Mouse (Mus musculus): ENCODE measurements at regions not wholly inside any gene's neighbourhood (a gene's known extent, or its start where the extent isn't known, plus 50 kb on each side); places are given as distances from the start of the nearest gene placed in this dataset.

DNA sequence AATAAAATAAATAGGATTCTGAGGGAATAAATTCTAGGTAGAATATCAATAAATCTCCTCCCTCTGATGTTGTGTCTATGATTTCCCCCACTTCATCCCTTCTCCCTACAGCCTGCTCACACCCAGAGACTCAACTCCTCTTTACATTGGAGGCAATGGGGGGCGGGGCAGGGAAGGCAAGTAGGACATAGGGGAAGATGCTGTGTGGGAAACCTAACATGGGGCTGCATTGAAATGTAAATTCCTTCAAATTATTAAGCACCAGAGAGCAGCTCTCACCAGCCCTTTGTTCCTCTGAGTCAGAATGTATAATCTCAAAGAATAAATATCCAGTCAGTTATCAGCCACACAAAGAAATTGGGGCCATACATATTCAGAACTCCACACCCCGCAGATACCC is 91.6 kb downstream of the Nuf2 start:
- 80% methylated on average over 2 of the region's 2 CpGs for WGBS
- Histone ChIP-seq H3K9ac (ENCODE audit: low read length) (no peak overlapping the region), H3K4me3 (ENCODE audit: low read depth, low read length) (no peak overlapping the region), H3K9me3 (ENCODE audit: control insufficient read depth, low read length) (no peaks in the 10 kb centered on the region), H3K27ac (replicated peaks; ENCODE audit: low read depth, low read length) (no peak overlapping the region), H3K4me1 (ENCODE audit: control insufficient read depth, insufficient read depth, low read length) (no peaks in the 10 kb centered on the region), H3K4me2 (ENCODE audit: low read depth, severe bottlenecking) (no peak overlapping the region), H3K36me3 (ENCODE audit: control insufficient read depth, insufficient read depth, low read length) (no peaks in the 10 kb centered on the region), H3K27me3 (ENCODE audit: control insufficient read depth, insufficient read depth, low read length) (no peaks in the 10 kb centered on the region)
- DNase-seq (ENCODE audit: low spot score) (no peak), ATAC-seq (ENCODE audit: insufficient number of reproducible peaks, low FRiP score, low TSS enrichment, low read depth) (no peak)

DNA sequence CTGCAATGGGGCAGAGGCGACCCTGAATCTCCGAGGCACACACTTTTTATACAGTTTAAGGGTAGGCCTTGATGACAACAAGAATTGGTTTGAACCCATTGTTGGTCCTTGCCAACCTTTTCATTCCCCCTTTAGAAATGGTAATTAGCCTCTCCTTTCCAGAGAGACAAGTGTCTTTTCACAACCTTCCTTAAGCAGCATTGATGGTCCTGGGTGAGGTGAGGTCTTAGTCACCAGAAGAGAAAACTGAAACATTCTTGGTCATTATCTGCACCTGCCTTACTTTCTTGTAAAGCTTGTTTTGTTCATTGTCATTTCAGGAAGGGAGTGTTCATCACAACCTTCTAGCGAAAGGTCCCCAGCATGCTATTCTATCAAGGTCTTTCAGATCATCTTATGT is 93.3 kb downstream of the Nuf2 start:
- DNase-seq (ENCODE audit: low spot score) (no peak), ATAC-seq (ENCODE audit: insufficient number of reproducible peaks, low FRiP score, low TSS enrichment, low read depth) (no peak)
- H3K27ac ChIP-seq (replicated peaks; ENCODE audit: low read depth, low read length), result no peak overlapping the region
- WGBS, result 79% methylated on average over 3 of the region's 3 CpGs
- no peak overlapping the region for H3K9ac ChIP-seq (ENCODE audit: low read length)
- H3K4me1 ChIP-seq (ENCODE audit: control insufficient read depth, insufficient read depth, low read length), result no peaks in the 10 kb centered on the region
- no peak overlapping the region for H3K4me2 ChIP-seq (ENCODE audit: low read depth, severe bottlenecking)
- H3K27me3 ChIP-seq (ENCODE audit: control insufficient read depth, insufficient read depth, low read length), result no peaks in the 10 kb centered on the region
- H3K4me3 ChIP-seq (ENCODE audit: low read depth, low read length), result no peak overlapping the region
- no peaks in the 10 kb centered on the region for H3K36me3 ChIP-seq (ENCODE audit: control insufficient read depth, insufficient read depth, low read length)
- no peaks in the 10 kb centered on the region for H3K9me3 ChIP-seq (ENCODE audit: control insufficient read depth, low read length)

- H3K4me2 ChIP-seq (ENCODE audit: low read depth, severe bottlenecking), result no peak overlapping the region
- WGBS, result 64% methylated on average over 3 of the region's 3 CpGs
- H3K27me3 ChIP-seq (ENCODE audit: control insufficient read depth, insufficient read depth, low read length), result no peaks in the 10 kb centered on the region
- no peak for DNase-seq (ENCODE audit: low spot score)
- no peaks in the 10 kb centered on the region for H3K9me3 ChIP-seq (ENCODE audit: control insufficient read depth, low read length)
- no peaks in the 10 kb centered on the region for H3K36me3 ChIP-seq (ENCODE audit: control insufficient read depth, insufficient read depth, low read length)
- H3K27ac ChIP-seq (replicated peaks; ENCODE audit: low read depth, low read length), result no peak overlapping the region
- H3K4me1 ChIP-seq (ENCODE audit: control insufficient read depth, insufficient read depth, low read length), result no peaks in the 10 kb centered on the region
- H3K4me3 ChIP-seq (ENCODE audit: low read depth, low read length), result no peak overlapping the region
- ATAC-seq (ENCODE audit: insufficient number of reproducible peaks, low FRiP score, low TSS enrichment, low read depth), result no peak
- no peak overlapping the region for H3K9ac ChIP-seq (ENCODE audit: low read length)
These were observed 108.9 kb downstream of the Nuf2 start for GRCm38 (mm10) chr1:169422408-169422807.

- ATAC-seq (ENCODE audit: insufficient number of reproducible peaks, low FRiP score, low TSS enrichment, low read depth) (no peak), DNase-seq (ENCODE audit: low spot score) (no peak)
- no peaks in the 10 kb centered on the region for H3K9me3 ChIP-seq (ENCODE audit: control insufficient read depth, low read length)
- 38% methylated on average over 1 of the region's 1 CpGs for WGBS
- H3K4me2 ChIP-seq (ENCODE audit: low read depth, severe bottlenecking), result no peak overlapping the region
- H3K4me1 ChIP-seq (ENCODE audit: control insufficient read depth, insufficient read depth, low read length), result no peaks in the 10 kb centered on the region
- no peaks in the 10 kb centered on the region for H3K27me3 ChIP-seq (ENCODE audit: control insufficient read depth, insufficient read depth, low read length)
- H3K4me3 ChIP-seq (ENCODE audit: low read depth, low read length), result no peak overlapping the region
- no peak overlapping the region for H3K27ac ChIP-seq (replicated peaks; ENCODE audit: low read depth, low read length)
- H3K36me3 ChIP-seq (ENCODE audit: control insufficient read depth, insufficient read depth, low read length), result no peaks in the 10 kb centered on the region
- H3K9ac ChIP-seq (ENCODE audit: low read length), result no peak overlapping the region
These were observed 109.6 kb downstream of the Nuf2 start for GRCm38 (mm10) chr1:169421671-169422070.

DNA sequence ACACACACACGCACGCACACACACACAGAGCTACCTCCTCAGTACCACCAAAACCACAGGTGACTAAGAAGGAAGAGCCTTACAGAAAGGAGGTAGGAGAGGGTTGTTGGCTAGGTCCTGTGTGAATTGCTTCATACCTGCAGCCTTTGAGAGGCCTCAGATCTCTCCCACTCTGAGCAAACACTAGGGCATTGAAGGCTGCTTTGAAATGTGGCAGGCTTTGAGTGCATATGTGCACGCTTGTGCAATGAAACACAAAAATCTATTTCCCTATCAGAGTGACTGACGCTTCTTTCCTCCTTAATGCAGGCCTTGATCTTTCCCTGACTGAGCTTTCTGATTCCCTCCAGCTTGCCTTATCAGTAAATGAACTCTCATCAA is 112.6 kb downstream of the Nuf2 start:
- Histone ChIP-seq H3K9me3 (ENCODE audit: control insufficient read depth, low read length) (no peaks in the 10 kb centered on the region), H3K4me2 (ENCODE audit: low read depth, severe bottlenecking) (no peak overlapping the region), H3K9ac (ENCODE audit: low read length) (no peak overlapping the region), H3K36me3 (ENCODE audit: control insufficient read depth, insufficient read depth, low read length) (no peaks in the 10 kb centered on the region), H3K27ac (replicated peaks; ENCODE audit: low read depth, low read length) (no peak overlapping the region), H3K4me3 (ENCODE audit: low read depth, low read length) (no peak overlapping the region), H3K4me1 (ENCODE audit: control insufficient read depth, insufficient read depth, low read length) (no peaks in the 10 kb centered on the region), H3K27me3 (ENCODE audit: control insufficient read depth, insufficient read depth, low read length) (no peaks in the 10 kb centered on the region)
- 68% methylated on average over 4 of the region's 4 CpGs for WGBS
- DNase-seq (ENCODE audit: low spot score) (no peak), ATAC-seq (ENCODE audit: insufficient number of reproducible peaks, low FRiP score, low TSS enrichment, low read depth) (no peak)

GRCm38 (mm10) chr1:169417979-169418664 is 113.1 kb downstream of the Nuf2 start:
- no peaks in the 10 kb centered on the region for H3K27me3 ChIP-seq (ENCODE audit: control insufficient read depth, insufficient read depth, low read length)
- no peak overlapping the region for H3K9ac ChIP-seq (ENCODE audit: low read length)
- ATAC-seq (ENCODE audit: insufficient number of reproducible peaks, low FRiP score, low TSS enrichment, low read depth) (no peak), DNase-seq (ENCODE audit: low spot score) (peak; percentile 30)
- no peak overlapping the region for H3K4me3 ChIP-seq (ENCODE audit: low read depth, low read length)
- no peak overlapping the region for H3K4me2 ChIP-seq (ENCODE audit: low read depth, severe bottlenecking)
- WGBS, result 30% methylated on average over 10 of the region's 10 CpGs
- no peaks in the 10 kb centered on the region for H3K36me3 ChIP-seq (ENCODE audit: control insufficient read depth, insufficient read depth, low read length)
- no peak overlapping the region for H3K27ac ChIP-seq (replicated peaks; ENCODE audit: low read depth, low read length)
- no peaks in the 10 kb centered on the region for H3K4me1 ChIP-seq (ENCODE audit: control insufficient read depth, insufficient read depth, low read length)
- no peaks in the 10 kb centered on the region for H3K9me3 ChIP-seq (ENCODE audit: control insufficient read depth, low read length)

DNA sequence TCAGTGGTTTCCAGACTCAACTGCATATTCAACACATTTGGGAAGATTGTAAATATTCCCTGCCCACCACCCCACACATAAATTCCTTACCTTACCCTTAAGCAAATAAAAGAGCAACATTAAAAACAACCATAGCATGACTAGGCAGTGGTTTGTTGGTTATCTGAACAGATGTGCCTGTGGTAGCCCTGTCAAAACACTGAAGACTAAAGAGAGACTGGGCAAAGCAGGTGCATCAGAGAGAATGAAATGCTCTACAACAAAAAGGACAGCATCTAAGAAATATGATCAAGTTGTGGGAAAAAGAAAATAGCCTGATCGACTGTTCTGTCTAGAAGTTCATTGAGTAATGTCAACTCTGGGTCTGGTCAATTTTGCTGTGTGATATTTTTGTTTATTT is 114.6 kb downstream of the Nuf2 start:
- WGBS, result 85% methylated on average over 1 of the region's 1 CpGs
- H3K27ac ChIP-seq (replicated peaks; ENCODE audit: low read depth, low read length), result no peak overlapping the region
- H3K4me3 ChIP-seq (ENCODE audit: low read depth, low read length), result no peak overlapping the region
- H3K9me3 ChIP-seq (ENCODE audit: control insufficient read depth, low read length), result no peaks in the 10 kb centered on the region
- H3K9ac ChIP-seq (ENCODE audit: low read length), result no peak overlapping the region
- H3K4me1 ChIP-seq (ENCODE audit: control insufficient read depth, insufficient read depth, low read length), result no peaks in the 10 kb centered on the region
- ATAC-seq (ENCODE audit: insufficient number of reproducible peaks, low FRiP score, low TSS enrichment, low read depth) (no peak), DNase-seq (ENCODE audit: low spot score) (no peak)
- H3K4me2 ChIP-seq (ENCODE audit: low read depth, severe bottlenecking), result no peak overlapping the region
- no peaks in the 10 kb centered on the region for H3K36me3 ChIP-seq (ENCODE audit: control insufficient read depth, insufficient read depth, low read length)
- H3K27me3 ChIP-seq (ENCODE audit: control insufficient read depth, insufficient read depth, low read length), result no peaks in the 10 kb centered on the region

DNA sequence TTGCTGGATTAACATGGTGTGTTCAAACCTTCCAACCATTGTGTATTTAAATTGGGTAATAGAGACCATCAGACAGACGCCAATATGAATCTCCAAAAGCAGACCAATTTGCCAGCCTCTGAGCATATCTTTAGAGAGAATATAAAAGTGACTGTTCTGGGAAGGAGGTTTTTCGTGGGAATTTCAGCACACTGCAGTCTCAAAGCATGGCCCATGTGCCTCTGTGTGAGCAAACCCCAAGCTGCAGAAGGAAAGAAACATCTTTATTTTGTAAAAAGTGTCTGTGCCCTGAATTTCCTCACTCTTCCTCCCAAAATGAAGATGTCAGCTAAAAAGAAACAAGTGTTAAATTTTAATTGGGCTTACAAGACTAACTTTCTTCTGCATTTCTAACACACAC is 123.1 kb downstream of the Nuf2 start:
- H3K4me3 ChIP-seq (ENCODE audit: low read depth, low read length), result no peak overlapping the region
- no peaks in the 10 kb centered on the region for H3K36me3 ChIP-seq (ENCODE audit: control insufficient read depth, insufficient read depth, low read length)
- no peaks in the 10 kb centered on the region for H3K9me3 ChIP-seq (ENCODE audit: control insufficient read depth, low read length)
- no peaks in the 10 kb centered on the region for H3K27me3 ChIP-seq (ENCODE audit: control insufficient read depth, insufficient read depth, low read length)
- DNase-seq (ENCODE audit: low spot score) (no peak), ATAC-seq (ENCODE audit: insufficient number of reproducible peaks, low FRiP score, low TSS enrichment, low read depth) (no peak)
- WGBS, result 71% methylated on average over 2 of the region's 2 CpGs
- no peak overlapping the region for H3K27ac ChIP-seq (replicated peaks; ENCODE audit: low read depth, low read length)
- no peak overlapping the region for H3K4me2 ChIP-seq (ENCODE audit: low read depth, severe bottlenecking)
- H3K9ac ChIP-seq (ENCODE audit: low read length), result no peak overlapping the region
- H3K4me1 ChIP-seq (ENCODE audit: control insufficient read depth, insufficient read depth, low read length), result no peaks in the 10 kb centered on the region

GRCm38 (mm10) chr1:169400841-169401240 is 130.4 kb downstream of the Nuf2 start:
- H3K36me3 ChIP-seq (ENCODE audit: control insufficient read depth, insufficient read depth, low read length), result no peaks in the 10 kb centered on the region
- 70% methylated on average over 6 of the region's 6 CpGs for WGBS
- no peak for DNase-seq (ENCODE audit: low spot score)
- no peak overlapping the region for H3K4me3 ChIP-seq (ENCODE audit: low read depth, low read length)
- no peak for ATAC-seq (ENCODE audit: insufficient number of reproducible peaks, low FRiP score, low TSS enrichment, low read depth)
- no peak overlapping the region for H3K4me2 ChIP-seq (ENCODE audit: low read depth, severe bottlenecking)
- H3K9ac ChIP-seq (ENCODE audit: low read length), result no peak overlapping the region
- H3K4me1 ChIP-seq (ENCODE audit: control insufficient read depth, insufficient read depth, low read length), result no peaks in the 10 kb centered on the region
- H3K27ac ChIP-seq (replicated peaks; ENCODE audit: low read depth, low read length), result no peak overlapping the region
- H3K27me3 ChIP-seq (ENCODE audit: control insufficient read depth, insufficient read depth, low read length), result no peaks in the 10 kb centered on the region
- H3K9me3 ChIP-seq (ENCODE audit: control insufficient read depth, low read length), result no peaks in the 10 kb centered on the region
